Mouse (Mus musculus): ENCODE results near the gene Tgfb1. TPM values are rescaled to one million over a fixed set of nuclear protein-coding genes. Genes with fewer than 3 reads are reported as not detected.
A peak's percentile ranks its signal among the peaks of the same experiment; 100 is the strongest.

Tgfb1 gene
- polyA plus RNA-seq, 1 experiment from 2014 or later, result 3.2 TPM

DNA sequence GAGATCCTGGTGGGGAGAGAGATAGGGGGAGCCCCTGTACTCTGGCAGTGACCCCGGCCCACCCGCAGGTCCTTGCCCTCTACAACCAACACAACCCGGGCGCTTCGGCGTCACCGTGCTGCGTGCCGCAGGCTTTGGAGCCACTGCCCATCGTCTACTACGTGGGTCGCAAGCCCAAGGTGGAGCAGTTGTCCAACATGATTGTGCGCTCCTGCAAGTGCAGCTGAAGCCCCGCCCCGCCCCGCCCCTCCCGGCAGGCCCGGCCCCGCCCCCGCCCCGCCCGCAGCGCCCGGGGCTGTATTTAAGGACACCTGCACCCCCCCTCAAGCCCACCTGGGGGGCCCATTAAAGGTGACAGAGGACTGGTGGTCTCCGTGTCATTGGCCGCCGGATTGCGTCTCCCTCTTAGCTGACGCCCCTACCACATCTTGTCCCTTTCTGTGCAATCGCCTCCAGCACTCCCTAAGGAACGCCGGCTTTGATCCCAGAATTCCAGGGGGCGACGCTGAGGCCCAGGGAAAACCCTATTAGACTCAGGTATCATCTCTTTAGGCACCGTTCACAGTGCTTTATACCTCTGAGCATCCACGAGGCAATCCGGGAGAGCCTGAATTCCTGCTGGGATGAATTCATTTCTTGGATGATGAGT, 18.0 kb downstream of the Tgfb1 start:
- DNase-seq (ENCODE audit: low spot score), result peak; percentile 64
- peaks cover 5% of the 10 kb centered on the region for H3K9me3 ChIP-seq (ENCODE audit: control insufficient read depth, low read length)
- no peaks in the 10 kb centered on the region for H3K27me3 ChIP-seq (replicated peaks; ENCODE audit: control insufficient read depth, insufficient read depth, low read length)
- H3K4me1 ChIP-seq (replicated peaks; ENCODE audit: control insufficient read depth, insufficient read depth, low read length), result peaks cover 28% of the 10 kb centered on the region
- ATAC-seq (replicated peaks; ENCODE audit: low FRiP score, low TSS enrichment, low read depth), result peak; percentile 30; the same call in 1 of the 2 replicates
- H3K36me3 ChIP-seq (ENCODE audit: control insufficient read depth, insufficient read depth, low read length), result no peaks in the 10 kb centered on the region
- no peak overlapping the region for H3K9ac ChIP-seq (ENCODE audit: low read length)
- H3K4me2 ChIP-seq (ENCODE audit: low read length), result peak overlapping the region; percentile 36
- 12% methylated on average over 36 of the region's 37 CpGs for WGBS
- no peak overlapping the region for H3K4me3 ChIP-seq (ENCODE audit: low read depth, low read length)
- H3K27ac ChIP-seq (ENCODE audit: low read depth), result no peak overlapping the region

DNA sequence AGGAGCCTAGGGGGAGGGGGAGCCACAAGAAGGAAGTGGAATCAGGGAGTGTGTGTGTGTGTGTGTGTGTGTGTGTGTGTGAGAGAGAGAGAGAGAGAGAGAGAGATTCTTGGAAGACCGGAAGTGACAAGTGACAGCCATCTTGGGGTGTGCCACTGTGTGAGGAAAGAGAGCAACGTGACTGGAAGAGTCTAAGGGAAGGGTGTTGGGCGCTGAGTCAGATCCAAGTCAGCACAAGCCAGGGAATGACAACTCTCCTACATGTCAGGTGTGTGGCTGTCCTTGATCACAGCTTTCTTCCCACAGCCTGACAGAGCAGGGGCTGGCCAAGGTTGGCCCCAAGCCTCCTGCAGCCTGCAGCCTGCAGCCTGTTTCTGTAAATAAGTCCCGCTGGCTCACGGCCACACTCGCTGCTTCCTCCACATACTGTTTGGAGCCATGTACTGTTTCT, 19.0 kb downstream of the Tgfb1 start:
- peaks cover 38% of the 10 kb centered on the region for H3K4me1 ChIP-seq (replicated peaks; ENCODE audit: control insufficient read depth, insufficient read depth, low read length)
- H3K36me3 ChIP-seq (ENCODE audit: control insufficient read depth, insufficient read depth, low read length), result no peaks in the 10 kb centered on the region
- no peak overlapping the region for H3K4me2 ChIP-seq (ENCODE audit: low read length)
- no peak overlapping the region for H3K27ac ChIP-seq (ENCODE audit: low read depth)
- H3K27me3 ChIP-seq (replicated peaks; ENCODE audit: control insufficient read depth, insufficient read depth, low read length), result no peaks in the 10 kb centered on the region
- WGBS, result 49% methylated on average over 6 of the region's 6 CpGs
- ATAC-seq (replicated peaks; ENCODE audit: low FRiP score, low TSS enrichment, low read depth) (no peak), DNase-seq (ENCODE audit: low spot score) (no peak)
- H3K9ac ChIP-seq (ENCODE audit: low read length), result no peak overlapping the region
- peaks cover 5% of the 10 kb centered on the region for H3K9me3 ChIP-seq (ENCODE audit: control insufficient read depth, low read length)
- no peak overlapping the region for H3K4me3 ChIP-seq (ENCODE audit: low read depth, low read length)

DNA sequence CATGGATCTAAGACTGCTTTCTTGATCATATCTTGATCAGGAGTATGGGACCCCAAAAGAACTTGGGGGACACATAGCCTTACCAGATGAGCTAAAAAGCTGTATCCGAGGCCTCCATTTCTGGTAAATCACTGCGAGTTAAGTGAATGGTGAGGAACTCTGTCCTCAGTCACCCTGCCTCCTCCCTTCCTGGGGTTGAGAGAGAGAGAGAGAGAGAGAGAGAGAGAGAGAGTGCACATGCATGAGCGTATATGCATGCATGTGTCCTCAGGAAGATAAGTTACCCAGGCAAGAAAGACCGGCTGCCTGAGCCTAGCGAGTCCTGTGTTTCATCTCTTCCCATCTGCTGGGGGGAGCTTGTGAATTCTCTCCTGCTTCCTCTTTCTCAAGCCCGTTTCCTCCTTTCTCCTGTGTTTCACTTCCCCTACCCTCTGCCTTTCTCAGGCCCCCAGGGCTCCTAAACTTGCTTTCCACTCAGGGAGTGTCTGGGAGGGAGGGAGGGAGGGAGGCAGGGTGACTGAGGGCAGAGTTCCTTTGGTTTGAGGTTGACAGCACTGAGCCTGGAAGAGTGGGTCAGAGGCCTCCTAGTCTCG, 19.9 kb downstream of the Tgfb1 start:
- no peak overlapping the region for H3K4me2 ChIP-seq (ENCODE audit: low read length)
- peaks cover 45% of the 10 kb centered on the region for H3K4me1 ChIP-seq (replicated peaks; ENCODE audit: control insufficient read depth, insufficient read depth, low read length)
- no peaks in the 10 kb centered on the region for H3K27me3 ChIP-seq (replicated peaks; ENCODE audit: control insufficient read depth, insufficient read depth, low read length)
- H3K9me3 ChIP-seq (ENCODE audit: control insufficient read depth, low read length), result peaks cover 5% of the 10 kb centered on the region
- 34% methylated on average over 7 of the region's 7 CpGs for WGBS
- peak overlapping the region; percentile 55; the same call in 1 of the 2 replicates for H3K27ac ChIP-seq (ENCODE audit: low read depth)
- ATAC-seq (replicated peaks; ENCODE audit: low FRiP score, low TSS enrichment, low read depth) (no peak), DNase-seq (ENCODE audit: low spot score) (no peak)
- H3K9ac ChIP-seq (ENCODE audit: low read length), result no peak overlapping the region
- no peaks in the 10 kb centered on the region for H3K36me3 ChIP-seq (ENCODE audit: control insufficient read depth, insufficient read depth, low read length)
- H3K4me3 ChIP-seq (ENCODE audit: low read depth, low read length), result no peak overlapping the region

DNA sequence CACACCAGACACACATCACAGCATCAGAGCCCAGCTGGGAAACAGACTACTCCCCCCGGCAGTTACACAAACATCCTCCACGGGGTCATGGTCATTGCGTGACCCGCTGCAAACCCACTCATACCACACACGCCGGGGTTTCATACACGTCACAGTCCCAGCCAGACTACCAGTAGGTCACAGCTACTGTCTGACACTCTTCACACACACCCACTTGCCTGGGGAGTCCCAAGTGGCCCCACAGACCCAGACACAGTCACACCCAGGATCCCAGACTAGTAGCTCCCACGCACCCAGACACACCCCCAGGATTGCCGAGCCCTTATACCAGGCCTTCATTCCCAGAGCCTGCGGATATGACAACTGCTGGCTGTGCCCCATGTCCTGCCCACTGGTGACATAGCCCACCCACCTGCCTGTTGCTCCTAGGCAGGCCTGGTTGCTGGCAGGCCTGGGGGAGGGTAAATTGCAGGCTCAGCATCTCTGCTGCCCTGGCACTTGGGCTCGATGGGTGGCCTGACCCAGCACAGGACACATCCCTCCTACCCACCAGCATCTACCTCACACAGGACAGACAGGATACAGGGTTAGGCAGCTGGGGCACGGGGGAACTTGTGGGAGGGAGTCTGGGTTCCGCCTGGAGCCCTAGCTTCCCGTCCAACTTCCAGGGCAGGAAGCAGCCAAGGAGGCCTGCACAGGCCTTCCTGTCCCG, 20.9 kb downstream of the Tgfb1 start:
- peaks cover 8% of the 10 kb centered on the region for H3K36me3 ChIP-seq (ENCODE audit: control insufficient read depth, insufficient read depth, low read length)
- peak overlapping the region; percentile 55; the same call in 1 of the 2 replicates for H3K27ac ChIP-seq (ENCODE audit: low read depth)
- no peak overlapping the region for H3K4me2 ChIP-seq (ENCODE audit: low read length)
- no peak overlapping the region for H3K9ac ChIP-seq (ENCODE audit: low read length)
- 26% methylated on average over 15 of the region's 15 CpGs for WGBS
- no peak for DNase-seq (ENCODE audit: low spot score)
- peaks cover 52% of the 10 kb centered on the region for H3K4me1 ChIP-seq (replicated peaks; ENCODE audit: control insufficient read depth, insufficient read depth, low read length)
- no peak overlapping the region for H3K4me3 ChIP-seq (ENCODE audit: low read depth, low read length)
- no peak for ATAC-seq (replicated peaks; ENCODE audit: low FRiP score, low TSS enrichment, low read depth)
- no peaks in the 10 kb centered on the region for H3K9me3 ChIP-seq (ENCODE audit: control insufficient read depth, low read length)
- no peaks in the 10 kb centered on the region for H3K27me3 ChIP-seq (replicated peaks; ENCODE audit: control insufficient read depth, insufficient read depth, low read length)

DNA sequence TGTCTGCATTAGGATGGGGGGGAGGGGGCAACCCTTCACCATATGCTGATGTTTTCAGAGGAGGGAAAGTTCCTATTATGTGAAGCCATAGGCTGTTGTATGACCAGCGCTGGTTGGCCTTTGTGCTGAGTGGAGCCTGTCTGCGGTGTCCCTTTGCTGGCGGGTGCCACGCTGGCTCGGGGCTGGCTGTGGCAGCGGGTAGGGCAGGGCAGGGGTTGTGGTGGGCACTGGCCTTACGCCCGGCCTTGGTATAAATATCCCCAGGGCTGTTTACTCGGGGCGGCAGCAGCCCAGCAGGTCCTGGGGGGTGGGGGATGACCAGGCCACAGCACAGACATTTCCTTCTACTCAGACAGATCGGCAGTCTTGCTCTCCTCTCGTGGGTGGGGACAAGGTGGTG, 23.2 kb downstream of the Tgfb1 start:
- WGBS, result 16% methylated on average over 12 of the region's 12 CpGs
- Histone ChIP-seq H3K36me3 (ENCODE audit: control insufficient read depth, insufficient read depth, low read length) (peaks cover 30% of the 10 kb centered on the region), H3K4me3 (ENCODE audit: low read depth, low read length) (no peak overlapping the region), H3K27me3 (replicated peaks; ENCODE audit: control insufficient read depth, insufficient read depth, low read length) (no peaks in the 10 kb centered on the region), H3K4me1 (replicated peaks; ENCODE audit: control insufficient read depth, insufficient read depth, low read length) (peaks cover 52% of the 10 kb centered on the region), H3K4me2 (ENCODE audit: low read length) (no peak overlapping the region), H3K9me3 (ENCODE audit: control insufficient read depth, low read length) (no peaks in the 10 kb centered on the region), H3K9ac (ENCODE audit: low read length) (0 out of 2 replicates have a peak overlapping the region, but pooled peaks have one; percentile 27), H3K27ac (ENCODE audit: low read depth) (no peak overlapping the region)
- DNase-seq (ENCODE audit: low spot score) (no peak), ATAC-seq (replicated peaks; ENCODE audit: low FRiP score, low TSS enrichment, low read depth) (no peak)

DNA sequence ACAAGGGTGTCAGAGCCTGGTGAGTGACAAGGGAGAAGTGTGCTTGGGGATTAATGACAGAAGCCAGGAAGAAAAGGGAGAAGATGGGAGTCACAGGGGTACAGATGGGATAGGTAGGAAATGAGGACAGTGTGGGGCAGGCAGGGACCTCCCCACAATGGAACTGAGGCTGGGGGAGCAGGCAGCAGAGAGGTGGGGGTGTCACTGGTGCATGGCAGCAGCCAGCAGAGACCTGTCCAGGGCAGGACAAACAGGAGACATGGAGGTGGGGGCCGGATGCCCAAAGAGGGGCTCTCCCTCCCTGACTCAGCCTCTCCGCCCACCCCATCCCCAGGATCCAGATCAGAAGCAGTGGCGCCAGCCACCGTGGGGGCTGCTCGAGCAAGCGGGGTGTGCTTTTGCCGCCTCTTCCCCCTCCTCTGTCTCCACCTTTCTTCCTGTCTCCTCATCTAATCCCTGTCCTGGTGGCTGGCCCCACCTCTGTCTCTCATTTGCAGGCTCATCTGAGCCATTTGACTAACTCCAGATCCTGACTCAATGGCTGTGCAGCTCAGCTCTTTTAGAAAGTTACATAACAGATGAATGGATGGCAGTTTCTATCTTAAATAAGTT, 23.8 kb downstream of the Tgfb1 start:
- H3K27ac ChIP-seq (ENCODE audit: low read depth), result no peak overlapping the region

DNA sequence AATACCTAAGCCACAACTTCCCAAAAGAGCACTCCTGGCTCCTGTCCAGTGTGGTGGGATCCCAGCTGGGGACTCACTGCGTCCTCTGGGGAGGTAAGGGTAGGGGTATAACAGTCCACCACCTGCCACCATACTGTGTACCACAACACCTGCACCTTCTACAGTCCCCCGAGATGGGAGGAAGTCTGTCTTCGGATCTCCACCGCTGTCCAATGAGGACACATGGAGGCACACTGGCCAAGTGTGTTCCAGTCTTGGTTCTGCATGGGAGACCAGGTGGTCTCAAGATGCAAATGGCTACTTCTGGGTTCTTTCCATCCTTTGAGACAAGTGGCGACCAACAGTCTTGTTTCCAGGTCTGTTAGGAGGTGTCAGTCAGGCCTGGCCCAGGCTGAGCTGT, 24.4 kb downstream of the Tgfb1 start:
- H3K27me3 ChIP-seq (replicated peaks; ENCODE audit: control insufficient read depth, insufficient read depth, low read length), result no peaks in the 10 kb centered on the region
- ATAC-seq (replicated peaks; ENCODE audit: low FRiP score, low TSS enrichment, low read depth) (no peak), DNase-seq (ENCODE audit: low spot score) (no peak)
- no peak overlapping the region for H3K4me2 ChIP-seq (ENCODE audit: low read length)
- peaks cover 40% of the 10 kb centered on the region for H3K4me1 ChIP-seq (replicated peaks; ENCODE audit: control insufficient read depth, insufficient read depth, low read length)
- H3K36me3 ChIP-seq (ENCODE audit: control insufficient read depth, insufficient read depth, low read length), result peaks cover 42% of the 10 kb centered on the region
- WGBS, result 58% methylated on average over 5 of the region's 5 CpGs
- no peaks in the 10 kb centered on the region for H3K9me3 ChIP-seq (ENCODE audit: control insufficient read depth, low read length)
- 0 out of 2 replicates have a peak overlapping the region, but pooled peaks have one; percentile 38 for H3K27ac ChIP-seq (ENCODE audit: low read depth)
- H3K4me3 ChIP-seq (ENCODE audit: low read depth, low read length), result no peak overlapping the region
- no peak overlapping the region for H3K9ac ChIP-seq (ENCODE audit: low read length)

More for the DNA sequence above, 23.8 kb downstream of the Tgfb1 start:
- ATAC-seq (replicated peaks; ENCODE audit: low FRiP score, low TSS enrichment, low read depth), result peak; percentile 40
- Histone ChIP-seq H3K9ac (ENCODE audit: low read length) (peak overlapping the region; percentile 27; the same call in 1 of the 2 replicates), H3K27me3 (replicated peaks; ENCODE audit: control insufficient read depth, insufficient read depth, low read length) (no peaks in the 10 kb centered on the region), H3K4me2 (ENCODE audit: low read length) (peak overlapping the region; percentile 18; the same call in 1 of the 2 replicates), H3K4me3 (ENCODE audit: low read depth, low read length) (no peak overlapping the region), H3K36me3 (ENCODE audit: control insufficient read depth, insufficient read depth, low read length) (peaks cover 36% of the 10 kb centered on the region), H3K9me3 (ENCODE audit: control insufficient read depth, low read length) (no peaks in the 10 kb centered on the region), H3K4me1 (replicated peaks; ENCODE audit: control insufficient read depth, insufficient read depth, low read length) (peaks cover 45% of the 10 kb centered on the region)
- no peak for DNase-seq (ENCODE audit: low spot score)
- WGBS, result 9% methylated on average over 7 of the region's 7 CpGs

DNA sequence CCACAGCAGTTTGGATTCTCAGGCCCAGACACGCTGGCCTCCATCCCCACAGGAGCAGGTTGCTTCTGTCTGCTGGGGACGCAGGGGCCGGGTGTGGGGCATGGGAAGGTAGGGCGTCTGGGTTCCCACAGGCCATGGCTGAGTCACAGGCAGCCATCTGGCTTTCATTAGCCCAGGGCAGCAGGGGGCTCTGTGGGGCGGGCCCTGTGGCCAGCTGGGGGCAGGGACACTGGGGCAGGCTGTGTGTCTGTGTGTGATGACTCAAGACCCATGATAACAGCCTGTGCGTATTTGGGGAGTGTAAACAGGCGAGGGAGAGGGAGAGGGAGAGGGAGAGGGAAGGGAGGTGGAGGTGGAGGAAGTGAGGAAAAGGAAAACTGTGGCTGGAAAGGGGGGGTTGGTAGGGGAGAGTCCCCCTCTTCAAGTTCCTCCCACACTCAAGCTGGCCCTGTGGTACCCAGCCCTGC, 25.0 kb downstream of the Tgfb1 start:
- Histone ChIP-seq H3K4me1 (replicated peaks; ENCODE audit: control insufficient read depth, insufficient read depth, low read length) (peaks cover 36% of the 10 kb centered on the region), H3K36me3 (ENCODE audit: control insufficient read depth, insufficient read depth, low read length) (peaks cover 46% of the 10 kb centered on the region), H3K9ac (ENCODE audit: low read length) (no peak overlapping the region), H3K9me3 (ENCODE audit: control insufficient read depth, low read length) (no peaks in the 10 kb centered on the region), H3K27ac (ENCODE audit: low read depth) (peak overlapping the region; percentile 38; the same call in 1 of the 2 replicates), H3K4me3 (ENCODE audit: low read depth, low read length) (no peak overlapping the region), H3K27me3 (replicated peaks; ENCODE audit: control insufficient read depth, insufficient read depth, low read length) (no peaks in the 10 kb centered on the region), H3K4me2 (ENCODE audit: low read length) (no peak overlapping the region)
- WGBS, result 16% methylated on average over 7 of the region's 7 CpGs
- ATAC-seq (replicated peaks; ENCODE audit: low FRiP score, low TSS enrichment, low read depth) (peak; percentile 38; the same call in 1 of the 2 replicates), DNase-seq (ENCODE audit: low spot score) (no peak)
